ENCODE assay signal across 13 mouse cellular contexts in genomic region chr5:72816491-72816890, GRCm38 (mm10). TPM values are rescaled to one million over a fixed set of nuclear protein-coding genes. Genes with fewer than 3 reads are reported as not detected.
A peak's percentile ranks its signal among the peaks of the same experiment; 100 is the strongest.
DNase-seq lines count a peak whose midpoint lies in the region; ATAC-seq and TF ChIP-seq lines count a peak whose summit lies in the region.
"Had no signal": no experiment of that assay in that cellular context is flagged by ENCODE, and none has a peak within 500 bp of the region (broad histone marks: within the 10 kb centered on the region; RNA-seq: fewer than 3 reads in every experiment).

No protein-coding gene starts in this region.

- H3K9me3 ChIP-seq in forebrain, postnatal 0 days (ENCODE audit: low read length) = no peaks in the 10 kb centered on the region
- no peaks in the 10 kb centered on the region for H3K9me3 ChIP-seq in forebrain, embryonic 14.5 days (replicated peaks; ENCODE audit: control insufficient read depth, low read length)
- no peaks in the 10 kb centered on the region for H3K9me3 ChIP-seq in lung, embryonic 16.5 days (ENCODE audit: control insufficient read depth, low read length)
- H3K9me3 ChIP-seq in limb, embryonic 13.5 days = no peaks in the 10 kb centered on the region
- H3K9me3 ChIP-seq: heart, embryonic 13.5 days had no signal

- H3K27me3 ChIP-seq in forebrain, postnatal 0 days (ENCODE audit: insufficient read depth, low read length) = no peaks in the 10 kb centered on the region
- no peaks in the 10 kb centered on the region for H3K27me3 ChIP-seq in forebrain, embryonic 14.5 days (replicated peaks; ENCODE audit: control insufficient read depth, insufficient read depth, low read length)
- no peaks in the 10 kb centered on the region for H3K27me3 ChIP-seq in lung, embryonic 16.5 days (ENCODE audit: control insufficient read depth, insufficient read depth, low read depth, low read length)
- no peaks in the 10 kb centered on the region for H3K27me3 ChIP-seq in limb, embryonic 13.5 days
- H3K27me3 ChIP-seq: heart, embryonic 13.5 days had no signal

- 0 out of 2 replicates have a peak, but pooled peaks cover 4% of the 10 kb centered on the region for H3K4me1 ChIP-seq in forebrain, postnatal 0 days (ENCODE audit: insufficient read depth)
- no peaks in the 10 kb centered on the region for H3K4me1 ChIP-seq in forebrain, embryonic 14.5 days (ENCODE audit: control insufficient read depth, insufficient read depth, low read length)
- peaks cover 5% of the 10 kb centered on the region for H3K4me1 ChIP-seq in lung, embryonic 16.5 days (replicated peaks; ENCODE audit: control insufficient read depth, insufficient read depth, low read length)
- peaks cover 17% of the 10 kb centered on the region for H3K4me1 ChIP-seq in limb, embryonic 13.5 days

- no peak for DNase-seq in forebrain, postnatal 0 days
- DNase-seq in forebrain, embryonic 14.5 days (ENCODE audit: low spot score) = no peak
- DNase-seq in lung, postnatal 36 days = no peak
- no peak for DNase-seq in natural killer cell, adult 2 months (ENCODE audit: low spot score in 2 of 2)
- no peak for DNase-seq in urinary bladder, postnatal 14 days (ENCODE audit: low spot score)
- DNase-seq: adrenal gland, postnatal 14 days; cerebellum, adult 11-12 months; thymus, postnatal 4 days had no signal

- no peak overlapping the region for H3K9ac ChIP-seq in forebrain, postnatal 0 days
- H3K9ac ChIP-seq in forebrain, embryonic 14.5 days (ENCODE audit: low read length) = no peak overlapping the region
- H3K9ac ChIP-seq in lung, embryonic 16.5 days (ENCODE audit: low read length) = no peak overlapping the region
- H3K9ac ChIP-seq in limb, embryonic 13.5 days = no peak overlapping the region
- H3K9ac ChIP-seq: heart, embryonic 13.5 days had no signal

- peak; percentile 12; the same call in 1 of the 2 replicates for ATAC-seq in forebrain, postnatal 0 days
- ATAC-seq in forebrain, embryonic 14.5 days = no peak
- ATAC-seq in lung, embryonic 16.5 days (ENCODE audit: low read depth) = no peak
- ATAC-seq in limb, embryonic 13.5 days (ENCODE audit: low FRiP score, low read depth) = peak; percentile 38; the same call in 1 of the 2 replicates
- ATAC-seq in CD4-positive, CD25-positive, alpha-beta regulatory T cell, adult 4 months = no peak
- ATAC-seq: lung, postnatal 0 days had no signal

- no peaks in the 10 kb centered on the region for H3K36me3 ChIP-seq in forebrain, postnatal 0 days (ENCODE audit: insufficient read depth)
- H3K36me3 ChIP-seq in forebrain, embryonic 14.5 days (ENCODE audit: control insufficient read depth, insufficient read depth, low read length) = no peaks in the 10 kb centered on the region
- H3K36me3 ChIP-seq in lung, embryonic 16.5 days (ENCODE audit: control insufficient read depth, insufficient read depth, low read length) = no peaks in the 10 kb centered on the region
- H3K36me3 ChIP-seq in limb, embryonic 13.5 days = no peaks in the 10 kb centered on the region
- H3K36me3 ChIP-seq: heart, embryonic 13.5 days had no signal

- no peak for TF ChIP-seq CTCF in forebrain, postnatal 0 days (IDR thresholded peaks at IDR 0.05; ENCODE audit: low read depth)

- H3K4me2 ChIP-seq in forebrain, postnatal 0 days (ENCODE audit: low read depth) = no peak overlapping the region
- no peak overlapping the region for H3K4me2 ChIP-seq in forebrain, embryonic 14.5 days (ENCODE audit: low read length)
- 0 out of 2 replicates have a peak overlapping the region, but pooled peaks have one; percentile 2 for H3K4me2 ChIP-seq in lung, embryonic 16.5 days (ENCODE audit: low read depth, low read length)
- H3K4me2 ChIP-seq in limb, embryonic 13.5 days (replicated peaks) = no peak overlapping the region
- H3K4me2 ChIP-seq: heart, embryonic 13.5 days had no signal

- no peak overlapping the region for H3K4me3 ChIP-seq in forebrain, postnatal 0 days (ENCODE audit: low read depth, low read length)
- no peak overlapping the region for H3K4me3 ChIP-seq in forebrain, embryonic 14.5 days (ENCODE audit: low read depth, low read length)
- H3K4me3 ChIP-seq in lung, embryonic 16.5 days (ENCODE audit: low read length) = no peak overlapping the region
- H3K4me3 ChIP-seq in limb, embryonic 13.5 days = no peak overlapping the region
- H3K4me3 ChIP-seq: heart, embryonic 13.5 days had no signal

- no peak overlapping the region for H3K27ac ChIP-seq in forebrain, postnatal 0 days (ENCODE audit: low read depth, low read length)
- H3K27ac ChIP-seq in forebrain, embryonic 14.5 days (ENCODE audit: low read depth, low read length) = no peak overlapping the region
- no peak overlapping the region for H3K27ac ChIP-seq in lung, embryonic 16.5 days (ENCODE audit: low read length)
- no peak overlapping the region; the same call in 1 of the 2 replicates for H3K27ac ChIP-seq in limb, embryonic 13.5 days
- H3K27ac ChIP-seq: heart, embryonic 13.5 days had no signal

- WGBS in forebrain, postnatal 0 days = 43% methylated on average over 2 of the region's 2 CpGs
- 57% methylated on average over 2 of the region's 2 CpGs for WGBS in forebrain, embryonic 14.5 days
- WGBS in lung, embryonic 16.5 days = 22% methylated on average over 2 of the region's 2 CpGs
- WGBS in limb, embryonic 13.5 days = 23% methylated on average over 2 of the region's 2 CpGs

RNA-seq across cellular contexts. Expression of gene Tec, which starts 51.8 kb away (rescaled TPM):
- 4.0 and 6.9 TPM in 2 replicates for total RNA-seq in forebrain, postnatal 0 days (2014; rRNA removed)
- 2.1 and 2.5 TPM in 2 replicates for polyA plus RNA-seq in forebrain, postnatal 0 days (2015; fragmentation: Nextera tagmentation; extraction: Ambion mirVana)
- 4.3 and 5.1 TPM in 2 replicates for polyA plus RNA-seq in forebrain, embryonic 14.5 days (2014; fragmentation: Nextera tagmentation; extraction: Ambion mirVana)
- 4.0 and 4.1 TPM in 2 replicates for polyA plus RNA-seq in lung, embryonic 16.5 days (2015; fragmentation: Nextera tagmentation; extraction: Ambion mirVana)
- 5.2 and 5.5 TPM in 2 replicates for polyA plus RNA-seq in limb, embryonic 13.5 days (2015; fragmentation: Nextera tagmentation; extraction: Ambion mirVana)
- polyA plus RNA-seq in CD4-positive, CD25-positive, alpha-beta regulatory T cell, adult 4 months (2017; shearing (Covaris generic)) = 10 to 100 TPM; 11.5 to 19.9 TPM

Comparison
In these comparisons a context has a peak if more than half of its experiments do, and no peak if none do; other contexts are left out.
1. ATAC-seq: peak in forebrain, postnatal 0 days (single experiment) and limb, embryonic 13.5 days (single experiment); none in forebrain, embryonic 14.5 days (single experiment), lung, embryonic 16.5 days (single experiment) and CD4-positive, CD25-positive, alpha-beta regulatory T cell, adult 4 months (single experiment).